Mouse (Mus musculus) stomach, postnatal 0 days (tissue): ENCODE data around the gene Dnm3. TPM values are rescaled to one million over a fixed set of nuclear protein-coding genes. Genes with fewer than 3 reads are reported as not detected.
A peak's percentile ranks its signal among the peaks of the same experiment; 100 is the strongest.

Source experiments
- ATAC-seq: fragments of 200-750 bp; cut with Nextera tagmentation; 2 replicates; pipeline ENCODE4 v1.8.0; 2017; ENCODE audit not compliant: low FRiP score, low TSS enrichment
- DNase-seq: peaks from one replicate; pipeline ENCODE4 v3.0.0-alpha.2; 2016; ENCODE audit warnings: low spot score
- H3K27ac ChIP-seq: fragments of 300-500 bp; sonication (generic); replicated peaks from 2 replicates; pipeline ENCODE4 v1.5.1; 2014; ENCODE audit warnings: mild to moderate bottlenecking, control low read depth
- H3K27me3 ChIP-seq: fragments of 300-500 bp; sonication (generic); 2 replicates; pipeline ENCODE4 v1.6.1; 2014; ENCODE audit warnings: low read length; ENCODE audit not compliant: control insufficient read depth, insufficient read depth
- H3K36me3 ChIP-seq: fragments of 300-500 bp; sonication (generic); 2 replicates; pipeline ENCODE4 v1.6.1; 2014; ENCODE audit warnings: low read length, mixed read lengths; ENCODE audit not compliant: control insufficient read depth, insufficient read depth
- H3K4me1 ChIP-seq: fragments of 300-500 bp; sonication (generic); replicated peaks from 2 replicates; pipeline ENCODE4 v1.6.1; 2014; ENCODE audit warnings: antibody characterized with exemption; ENCODE audit not compliant: control insufficient read depth, insufficient read depth
- H3K4me2 ChIP-seq: fragments of 300-500 bp; sonication (generic); replicated peaks from 2 replicates; pipeline ENCODE4 v1.6.1; 2014; ENCODE audit warnings: low read depth, mild to moderate bottlenecking, control low read depth, moderate library complexity
- H3K4me3 ChIP-seq: fragments of 300-500 bp; sonication (generic); 2 replicates; pipeline ENCODE4 v1.5.1; 2014; ENCODE audit warnings: low read depth, low read length, control low read depth
- H3K9ac ChIP-seq: fragments of 300-500 bp; sonication (generic); 2 replicates; pipeline ENCODE4 v1.6.1; 2014; ENCODE audit warnings: mild to moderate bottlenecking, low read length, control low read depth, mixed read lengths
- H3K9me3 ChIP-seq: fragments of 300-500 bp; sonication (generic); 2 replicates; pipeline ENCODE4 v1.6.1; 2016; ENCODE audit warnings: low read length; ENCODE audit not compliant: control insufficient read depth
- CTCF ChIP-seq: IDR thresholded peaks from 2 replicates; pipeline ENCODE4 v1.5.1; 2016; ENCODE audit warnings: antibody characterized with exemption, low read depth, mild to moderate bottlenecking, moderate library complexity
- EP300 ChIP-seq: optimal IDR thresholded peaks from 2 replicates; pipeline ENCODE3; 2016; ENCODE audit warnings: antibody characterized with exemption
- WGBS: fragments of 180-500 bp; shearing (Covaris S2); extraction: QIAGEN DNeasy Blood & Tissue Kit; methylation state at CpG from one replicate; pipeline ENCODE4 v1.1.7; 2014; 5-methylcytosine and 5-hydroxymethylcytosine counted together
- polyA plus RNA-seq: library from polyadenylated mRNA; unstranded; fragments of >200 nt; fragmentation: Nextera tagmentation; extraction: Ambion mirVana; gene quantifications from 2 replicates; pipeline ENCODE4 v1.2.1, GENCODE M21; 2015

The Dnm3 gene
- polyA plus RNA-seq, 1 experiment from 2014 or later, result 2.1 TPM

GRCm38 (mm10) chr1:162011523-162012245 lies 466.1 kb downstream of the Dnm3 start:
- no peaks in the 10 kb centered on the region for H3K36me3 ChIP-seq
- H3K4me1 ChIP-seq, result peaks cover 6% of the 10 kb centered on the region; the same call in 1 of the 2 replicates
- WGBS, result 79% methylated on average over 16 of the region's 16 CpGs
- DNase-seq, result no peak
- H3K27me3 ChIP-seq, result no peaks in the 10 kb centered on the region
- no peak overlapping the region for H3K27ac ChIP-seq
- TF ChIP-seq EP300 (no peak), CTCF (no peak)
- no peak overlapping the region for H3K4me2 ChIP-seq
- no peak for ATAC-seq
- H3K9me3 ChIP-seq, result no peaks in the 10 kb centered on the region
- no peak overlapping the region for H3K4me3 ChIP-seq
- H3K9ac ChIP-seq, result no peak overlapping the region

DNA sequence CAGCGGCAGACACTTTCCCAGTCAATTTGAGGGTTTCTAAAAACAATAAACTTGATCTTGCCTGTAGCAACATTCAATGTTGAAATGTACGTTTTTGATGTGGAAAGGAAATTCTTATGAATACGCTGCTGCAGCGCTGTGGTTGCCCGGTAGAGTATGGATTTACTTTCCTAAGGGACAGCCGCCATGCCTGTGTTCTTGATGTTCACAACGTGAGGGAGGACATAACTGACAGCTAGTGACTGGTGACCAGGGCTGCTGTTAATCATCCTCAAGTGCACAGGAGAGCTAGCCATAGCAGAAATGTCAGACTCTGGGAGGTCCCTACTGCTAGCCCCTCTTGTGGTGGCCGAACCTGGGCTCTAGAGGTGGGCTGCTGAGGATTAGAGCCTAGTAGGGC lies 468.7 kb downstream of the Dnm3 start:
- TF ChIP-seq EP300, result no peak
- no peak for TF ChIP-seq CTCF
- WGBS, result 69% methylated on average over 8 of the region's 8 CpGs
- Histone ChIP-seq H3K27ac (peak overlapping the region; percentile 61), H3K4me1 (peaks cover 13% of the 10 kb centered on the region; the same call in 1 of the 2 replicates), H3K4me2 (no peak overlapping the region), H3K9ac (no peak overlapping the region), H3K9me3 (no peaks in the 10 kb centered on the region), H3K36me3 (no peaks in the 10 kb centered on the region), H3K27me3 (no peaks in the 10 kb centered on the region), H3K4me3 (no peak overlapping the region)
- DNase-seq (no peak), ATAC-seq (no peak)

DNA sequence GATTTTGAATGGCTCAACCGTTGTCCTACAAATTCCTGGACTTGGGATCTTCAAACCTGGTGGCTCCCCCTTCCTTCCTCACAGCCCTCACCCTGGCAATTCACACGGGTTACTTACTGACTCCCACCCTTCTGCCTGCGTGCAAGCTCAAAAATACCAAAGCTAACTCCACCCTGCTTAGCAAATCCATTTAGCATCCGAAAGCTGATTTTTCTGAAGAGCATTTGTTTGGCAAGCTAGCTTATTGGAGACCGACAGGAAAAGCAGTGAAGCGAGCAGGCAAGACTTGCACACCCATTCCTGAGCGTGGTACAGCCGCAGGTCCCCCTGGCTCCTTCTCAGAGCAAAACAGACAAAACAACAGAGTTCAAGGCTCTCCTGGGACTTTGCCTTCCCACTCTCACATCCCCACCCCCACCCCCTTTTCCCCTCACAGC lies 469.2 kb downstream of the Dnm3 start:
- 12% methylated on average over 8 of the region's 8 CpGs for WGBS
- TF ChIP-seq CTCF (0 out of 2 replicates have a peak, but pooled peaks have one; percentile 7), EP300 (no peak)
- DNase-seq, result no peak
- no peak; the same call in 1 of the 2 replicates for ATAC-seq
- no peaks in the 10 kb centered on the region for H3K36me3 ChIP-seq
- no peak overlapping the region for H3K9ac ChIP-seq
- peak overlapping the region; percentile 61 for H3K27ac ChIP-seq
- peaks cover 14% of the 10 kb centered on the region; the same call in 1 of the 2 replicates for H3K4me1 ChIP-seq
- no peak overlapping the region for H3K4me2 ChIP-seq
- H3K9me3 ChIP-seq, result no peaks in the 10 kb centered on the region
- H3K27me3 ChIP-seq, result no peaks in the 10 kb centered on the region
- H3K4me3 ChIP-seq, result no peak overlapping the region

DNA sequence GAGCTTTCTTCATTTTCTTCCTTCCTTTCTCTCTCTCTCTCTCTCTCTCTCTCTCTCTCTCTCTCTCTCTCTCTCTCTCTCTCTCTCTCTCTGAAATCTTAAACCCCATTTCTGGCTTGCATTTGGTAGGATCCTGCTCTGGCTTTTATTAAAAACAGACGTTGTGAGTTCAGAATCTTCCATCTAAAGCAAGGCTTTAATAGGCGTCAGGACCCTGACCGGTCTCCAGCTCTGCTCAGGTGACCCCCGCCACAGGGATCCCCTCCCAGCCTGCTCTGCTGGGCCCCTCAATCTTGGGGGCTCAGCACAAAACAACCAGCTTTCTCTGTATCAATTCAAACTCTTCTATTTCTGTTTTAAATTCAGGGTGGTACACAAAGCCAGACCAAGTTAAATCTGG lies 469.6 kb downstream of the Dnm3 start:
- H3K27me3 ChIP-seq, result no peaks in the 10 kb centered on the region
- H3K27ac ChIP-seq, result peak overlapping the region; percentile 61
- no peak for DNase-seq
- no peak for ATAC-seq
- peaks cover 11% of the 10 kb centered on the region; the same call in 1 of the 2 replicates for H3K4me1 ChIP-seq
- no peak overlapping the region for H3K9ac ChIP-seq
- no peaks in the 10 kb centered on the region for H3K36me3 ChIP-seq
- H3K9me3 ChIP-seq, result no peaks in the 10 kb centered on the region
- H3K4me3 ChIP-seq, result no peak overlapping the region
- WGBS, result 48% methylated on average over 4 of the region's 4 CpGs
- no peak overlapping the region for H3K4me2 ChIP-seq
- TF ChIP-seq EP300 (no peak), CTCF (no peak)

GRCm38 (mm10) chr1:162006109-162006508 lies 471.7 kb downstream of the Dnm3 start:
- Histone ChIP-seq H3K9me3 (no peaks in the 10 kb centered on the region), H3K9ac (no peak overlapping the region), H3K4me1 (peaks cover 11% of the 10 kb centered on the region; the same call in 1 of the 2 replicates), H3K4me3 (no peak overlapping the region), H3K4me2 (no peak overlapping the region), H3K27me3 (no peaks in the 10 kb centered on the region), H3K36me3 (no peaks in the 10 kb centered on the region), H3K27ac (no peak overlapping the region)
- no peak for DNase-seq
- TF ChIP-seq CTCF, result no peak
- TF ChIP-seq EP300, result no peak
- no peak for ATAC-seq
- WGBS, result 79% methylated on average over 9 of the region's 9 CpGs
